Mouse (Mus musculus) kidney, postnatal 4 days (tissue): ENCODE results near the gene Serhl.
A peak's percentile ranks its signal among the peaks of the same experiment; 100 is the strongest.

Experiments used
- DNase-seq, 2 experiments: peaks; one replicate each; pipeline ENCODE4 v3.0.0; 2021; ENCODE audit warnings: mixed read lengths in 2 of 2

Gene Serhl

DNA sequence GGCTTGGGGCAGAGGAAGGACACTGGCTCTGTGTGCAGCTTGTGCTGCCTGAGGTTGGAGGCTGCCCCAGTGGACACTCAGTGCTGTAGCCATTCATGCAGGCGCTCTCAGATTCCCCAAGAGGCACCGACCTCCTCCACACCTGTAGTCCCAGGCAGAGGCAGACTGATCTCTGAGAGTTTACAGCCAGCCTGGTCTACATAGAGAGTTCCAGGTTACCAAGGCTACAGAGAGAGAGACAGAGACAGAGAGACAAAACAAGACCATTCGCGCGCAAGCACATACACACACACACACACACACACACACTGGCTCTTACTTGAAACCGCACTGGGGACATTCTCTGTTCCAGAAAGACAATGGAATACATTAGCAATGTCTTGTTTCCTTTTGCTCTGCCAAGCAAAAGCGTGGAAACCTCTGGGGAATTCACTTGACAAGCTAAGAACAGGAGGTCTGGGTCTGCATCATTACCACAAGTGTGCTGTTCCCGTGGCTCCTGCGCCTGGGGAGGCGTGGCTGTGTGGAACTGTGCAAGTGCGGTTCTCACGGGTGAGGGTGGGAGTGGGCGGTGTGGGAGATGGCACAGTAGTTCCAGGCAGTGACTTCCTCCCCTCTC, 5.2 kb upstream of the Serhl start:
- DNase-seq, result peak; percentile 47 to 63

DNA sequence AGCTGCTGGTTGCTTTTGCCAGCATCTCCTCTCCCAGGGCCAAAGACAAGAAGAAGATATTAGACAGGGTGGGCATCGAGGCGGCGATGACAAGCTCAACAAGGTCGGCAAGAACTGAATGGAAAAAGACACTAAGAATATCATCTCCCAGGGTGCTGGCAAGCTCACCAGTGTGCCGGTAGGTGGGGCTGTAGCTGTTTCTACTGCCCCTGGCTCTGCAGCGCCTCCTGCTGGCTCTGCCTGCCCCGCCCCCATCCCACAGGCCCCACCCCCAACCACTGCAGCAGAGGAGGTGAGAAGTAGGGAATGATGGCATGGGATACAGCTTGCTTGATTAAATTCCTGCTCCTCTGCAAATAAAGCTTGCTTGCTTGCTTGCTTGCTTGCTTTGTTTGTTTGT, 3.4 kb upstream of the Serhl start:
- DNase-seq, result peak; percentile 75 to 79

DNA sequence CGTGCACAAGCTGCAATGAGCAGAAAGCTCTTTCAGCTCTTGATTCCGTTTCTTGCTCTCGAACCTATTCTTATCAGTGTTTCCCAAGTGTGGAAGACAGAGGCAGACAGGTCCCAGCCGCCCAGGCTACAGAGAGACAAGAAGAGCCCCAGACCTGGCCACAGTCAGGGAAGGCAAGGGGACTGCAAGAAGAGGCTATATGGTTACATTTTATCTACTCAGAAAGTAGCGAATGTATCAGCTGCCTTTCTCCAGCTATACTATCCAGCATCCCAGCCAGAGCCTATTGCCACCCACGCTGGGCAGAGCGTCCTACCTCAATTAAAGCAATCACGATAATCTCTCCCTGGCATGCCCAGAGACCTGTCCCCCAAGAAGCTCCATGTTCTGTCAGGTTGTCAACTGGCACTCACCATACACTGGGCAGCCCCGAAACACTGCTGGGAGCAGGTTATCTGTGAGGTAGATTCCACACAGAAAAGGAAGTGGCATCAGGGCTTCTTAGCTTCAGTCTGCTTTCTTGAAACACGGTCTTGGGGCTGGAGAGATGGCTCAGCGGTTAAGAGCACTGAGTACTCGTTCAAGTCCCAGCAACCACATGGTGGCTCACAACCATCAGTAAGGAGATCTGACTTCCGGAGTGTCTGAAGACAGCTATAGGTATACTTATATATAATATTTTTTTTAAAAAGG, 2.5 kb upstream of the Serhl start:
- no peak for DNase-seq

DNA sequence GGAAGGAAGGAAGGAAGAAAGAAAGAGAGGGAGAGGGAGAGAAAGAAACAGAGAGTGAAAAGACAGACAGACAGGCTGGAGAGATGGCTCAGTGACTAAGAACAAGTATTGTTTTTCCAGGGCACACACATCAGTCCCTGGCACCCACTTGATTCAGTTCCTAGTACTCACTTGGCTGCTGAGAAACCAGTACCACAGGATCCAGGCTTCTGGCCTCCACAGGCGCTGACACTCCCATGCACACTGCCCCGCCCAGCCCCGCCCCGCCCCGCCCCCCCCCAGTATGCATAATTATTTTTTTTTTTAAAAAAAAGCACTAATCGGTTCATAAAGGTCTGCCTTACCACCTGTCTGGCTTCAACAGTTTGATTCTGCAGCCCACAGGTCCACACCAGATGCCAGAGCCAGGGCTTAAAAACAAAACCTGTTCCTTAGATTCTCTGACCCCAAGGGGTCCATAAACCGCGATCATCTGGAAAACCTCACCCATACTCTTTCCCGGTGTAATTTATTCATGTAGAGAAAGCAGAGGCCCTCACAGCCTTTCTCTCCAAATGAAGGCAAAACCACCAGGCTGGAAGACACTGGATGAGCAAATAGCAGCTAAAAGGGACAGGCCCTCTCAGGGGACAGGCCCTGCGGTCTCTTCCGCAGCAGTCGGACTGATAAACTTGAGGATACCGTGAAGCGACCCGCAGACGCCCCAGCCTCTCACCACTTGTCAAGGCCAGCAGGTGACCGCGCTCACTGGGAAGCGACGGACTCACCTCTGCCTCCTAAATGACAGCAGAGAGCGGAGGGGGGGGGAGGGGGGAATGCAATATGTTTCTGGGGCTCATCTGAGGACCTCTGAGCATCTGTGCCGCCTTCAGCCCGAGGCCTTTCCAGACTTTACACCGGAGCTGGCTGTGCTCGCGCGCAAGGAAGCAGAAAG, 544 bp upstream of the Serhl start:
- DNase-seq, result no peak

DNA sequence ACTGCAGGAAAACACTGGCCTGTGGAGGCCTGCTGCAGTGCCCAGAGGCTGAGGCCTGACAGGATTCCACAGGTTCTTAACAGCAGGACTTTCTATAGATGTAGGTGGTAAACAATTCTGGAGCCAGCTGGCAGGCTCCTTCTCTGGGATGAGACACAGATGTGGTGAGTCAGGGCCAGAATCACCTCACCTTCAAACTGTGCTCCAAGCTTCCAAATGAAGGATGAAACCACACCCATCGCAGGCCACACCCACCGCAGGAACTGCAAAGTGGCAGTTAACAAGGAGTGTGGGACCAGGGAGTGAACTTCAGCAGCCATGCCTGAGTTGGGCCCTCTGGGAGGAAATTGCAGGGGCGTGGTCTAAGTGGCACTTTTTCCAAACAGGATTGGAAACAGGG, 1.6 kb downstream of the Serhl start:
- no peak for DNase-seq

DNA sequence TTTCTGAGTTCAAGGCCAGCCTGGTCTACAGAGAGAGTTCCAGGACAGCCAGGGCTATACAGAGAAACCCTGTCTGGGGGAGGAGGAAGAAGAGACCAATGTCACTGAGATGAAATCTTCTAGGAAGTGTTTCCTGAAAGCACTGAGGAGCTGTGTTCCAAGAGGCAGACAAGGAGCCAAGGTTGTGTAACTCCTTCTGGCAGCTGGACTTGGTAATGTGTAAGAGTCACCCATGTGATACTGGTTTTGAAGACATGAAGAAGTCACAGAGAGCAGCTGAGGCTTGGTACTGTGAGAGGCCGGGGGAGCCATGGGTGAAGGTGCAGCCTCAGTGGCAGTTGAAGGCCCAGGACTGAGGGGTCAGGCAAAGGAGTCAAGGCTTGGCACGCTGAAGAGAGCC, 4.4 kb downstream of the Serhl start:
- no peak for DNase-seq

DNA sequence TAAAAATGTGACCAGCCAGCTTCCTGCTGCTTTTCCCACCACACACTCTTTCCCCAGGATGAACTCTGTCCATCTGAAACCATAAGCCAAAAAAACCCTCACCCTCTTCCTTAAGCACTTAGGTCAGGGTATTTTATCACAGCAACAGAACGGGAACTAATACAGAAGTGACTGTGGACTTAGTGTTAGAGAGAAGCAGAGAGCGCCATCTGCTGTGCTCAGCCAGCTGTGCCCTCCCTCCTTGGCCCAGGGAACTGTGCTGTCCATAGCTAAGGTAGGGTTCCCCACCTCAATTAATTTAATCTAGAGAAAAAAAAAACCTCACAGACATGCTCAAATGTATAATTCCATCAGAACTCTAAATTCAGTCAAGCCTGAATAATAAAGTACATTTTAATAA, 6.6 kb downstream of the Serhl start:
- DNase-seq, result peak; percentile 50 to 57

DNA sequence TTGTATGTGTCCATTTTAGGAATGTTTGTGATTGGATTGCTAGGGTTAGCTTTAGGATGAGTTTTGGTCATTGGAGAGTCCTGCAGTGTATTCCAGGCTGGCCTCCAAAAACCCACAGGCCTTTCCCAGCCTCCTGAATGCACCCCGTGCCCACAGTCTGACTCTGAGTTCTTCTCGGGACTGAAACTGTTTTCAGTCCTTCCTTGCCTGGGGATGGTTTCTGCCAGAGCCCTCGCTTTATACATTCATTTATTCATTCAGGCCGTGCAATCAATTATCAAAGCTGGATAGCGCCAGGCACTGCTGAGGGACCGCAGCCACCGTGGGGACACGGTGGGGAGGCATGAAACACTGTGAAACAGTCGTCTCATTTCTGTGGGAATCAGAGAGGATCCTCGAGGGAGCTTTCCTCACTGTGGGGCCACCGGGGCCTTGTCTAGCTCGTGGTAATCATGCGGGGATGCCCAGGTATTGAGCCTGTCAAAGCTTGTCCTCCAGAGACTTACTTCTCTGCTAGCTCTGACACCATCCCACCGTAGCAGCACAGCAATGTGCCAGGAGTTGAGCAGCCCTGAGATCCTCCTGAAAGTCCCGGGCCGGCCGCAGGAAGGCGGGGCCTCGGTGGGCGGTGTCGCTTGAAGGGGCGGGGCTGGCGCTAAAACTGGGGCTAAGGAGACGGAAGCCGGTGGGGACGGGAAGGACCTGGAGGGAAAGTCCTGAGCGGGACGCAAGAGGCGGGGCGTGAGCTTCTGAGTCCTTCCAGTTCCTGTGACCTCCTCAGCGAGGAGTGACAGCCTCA, 10.4 kb downstream of the Serhl start:
- DNase-seq, result peak; percentile 97

DNA sequence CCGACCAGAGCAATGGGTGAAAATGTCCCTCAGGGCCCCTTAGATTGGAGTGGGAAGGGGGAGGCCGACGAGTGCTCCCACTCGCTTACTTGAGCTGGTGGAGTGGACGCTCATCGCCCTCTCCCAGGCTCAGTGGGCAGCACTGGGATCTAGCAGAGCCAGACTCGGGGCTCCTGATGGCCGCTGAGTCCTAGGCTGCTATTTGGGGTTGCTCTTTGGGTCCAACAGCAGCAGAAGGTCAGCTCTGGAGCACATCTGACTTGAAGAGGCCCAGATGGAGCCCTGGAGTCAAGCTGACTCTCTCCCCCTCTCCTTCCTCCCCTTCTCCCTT, 11.0 kb downstream of the Serhl start:
- DNase-seq, result no peak

DNA sequence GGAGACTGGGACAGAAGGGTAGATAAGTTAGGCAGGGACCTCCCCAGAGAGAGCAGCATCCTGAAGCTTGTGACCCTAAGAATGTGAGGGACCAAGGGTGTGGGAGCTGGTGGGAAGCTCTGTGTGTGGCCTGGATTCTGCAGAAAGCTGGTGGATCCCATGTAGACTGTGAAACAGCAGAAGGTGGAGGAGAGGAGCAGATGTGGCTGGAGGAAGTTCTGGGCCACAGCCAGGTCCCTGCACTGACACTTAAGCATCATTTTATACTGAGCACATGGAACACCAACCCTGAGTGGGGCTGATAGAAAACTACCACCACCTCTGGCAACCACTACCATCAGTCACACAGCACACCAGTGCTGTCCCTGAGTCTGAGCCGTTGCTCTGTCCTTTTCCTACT, 13.8 kb downstream of the Serhl start:
- DNase-seq, result no peak

DNA sequence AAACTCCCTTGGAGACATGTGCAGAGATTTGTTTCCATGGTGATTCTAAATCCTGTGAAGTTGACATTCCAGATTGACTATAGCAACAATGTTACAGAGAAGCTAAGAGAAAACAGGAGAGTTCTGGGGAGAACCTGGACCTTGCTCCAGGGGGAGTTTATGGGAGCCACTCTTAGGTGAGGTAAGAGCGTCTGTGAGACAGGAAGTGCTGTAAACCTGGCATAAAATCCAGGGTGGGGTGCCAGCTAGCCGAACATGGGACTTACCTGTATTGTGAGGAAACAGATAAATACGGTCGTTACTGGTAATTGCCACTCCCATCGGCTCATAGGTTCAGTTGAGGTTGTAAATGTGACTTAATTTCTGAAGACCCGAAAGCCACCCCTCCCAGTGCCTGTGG, 17.1 kb downstream of the Serhl start:
- DNase-seq, result no peak

DNA sequence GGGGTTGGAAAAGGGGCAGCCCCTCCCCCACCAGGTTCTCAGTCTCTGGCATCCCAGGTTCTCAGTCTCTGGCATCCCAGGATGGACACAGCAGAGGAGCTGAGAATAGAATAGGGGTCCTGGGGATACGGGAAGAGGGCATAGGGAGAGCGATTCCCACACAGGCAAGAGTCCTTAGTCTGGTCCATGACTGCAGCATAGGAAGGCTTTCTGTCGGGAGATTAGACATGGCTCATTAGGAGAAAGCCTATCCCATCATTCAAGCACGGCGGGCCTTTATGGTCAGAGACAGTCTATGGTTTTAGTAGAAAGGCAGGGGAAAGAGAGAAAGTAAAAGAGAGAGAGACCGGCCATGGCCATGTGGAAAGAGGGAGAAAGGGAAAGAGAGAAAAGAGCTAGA, 18.5 kb downstream of the Serhl start:
- DNase-seq, result no peak

DNA sequence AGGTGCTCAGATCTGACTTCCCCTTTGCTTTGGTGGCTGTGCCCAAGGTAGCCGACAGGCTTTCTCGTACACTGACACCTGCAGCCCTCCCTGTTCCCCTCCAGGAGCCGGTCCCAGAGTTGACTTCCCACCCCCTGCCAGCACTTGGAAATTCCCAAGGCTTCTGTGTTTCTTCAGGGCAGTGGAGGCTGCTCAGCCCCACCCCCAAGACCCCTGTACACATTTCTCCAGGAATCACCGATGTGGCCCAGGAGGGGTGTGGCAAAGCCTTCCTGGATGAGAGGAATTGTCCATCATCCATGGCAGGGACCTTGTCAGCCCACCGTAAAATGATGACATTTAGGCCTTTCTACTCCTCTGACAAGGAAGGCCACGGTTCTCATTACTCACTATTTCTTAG, 22.0 kb downstream of the Serhl start:
- no peak for DNase-seq

DNA sequence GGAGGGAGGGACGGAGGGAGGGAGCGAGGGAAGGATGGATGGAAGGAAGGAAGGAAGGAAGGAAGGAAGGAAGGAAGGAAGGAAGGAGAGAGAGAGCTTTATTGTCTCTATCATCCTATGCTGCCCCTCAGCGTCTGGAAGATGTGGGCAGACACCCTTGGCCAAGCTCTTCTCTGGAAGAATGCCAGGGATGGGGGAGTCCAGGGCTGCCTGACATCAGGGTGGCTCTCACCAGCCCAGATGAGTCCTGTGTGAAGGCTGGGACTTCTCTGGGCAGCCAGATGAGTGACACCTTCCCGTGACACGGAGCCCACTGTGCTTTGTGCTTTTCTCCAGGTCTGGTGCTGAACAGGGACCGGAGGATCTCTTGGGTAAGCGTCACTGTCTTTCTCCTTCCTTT, 22.6 kb downstream of the Serhl start:
- DNase-seq, result no peak

DNA sequence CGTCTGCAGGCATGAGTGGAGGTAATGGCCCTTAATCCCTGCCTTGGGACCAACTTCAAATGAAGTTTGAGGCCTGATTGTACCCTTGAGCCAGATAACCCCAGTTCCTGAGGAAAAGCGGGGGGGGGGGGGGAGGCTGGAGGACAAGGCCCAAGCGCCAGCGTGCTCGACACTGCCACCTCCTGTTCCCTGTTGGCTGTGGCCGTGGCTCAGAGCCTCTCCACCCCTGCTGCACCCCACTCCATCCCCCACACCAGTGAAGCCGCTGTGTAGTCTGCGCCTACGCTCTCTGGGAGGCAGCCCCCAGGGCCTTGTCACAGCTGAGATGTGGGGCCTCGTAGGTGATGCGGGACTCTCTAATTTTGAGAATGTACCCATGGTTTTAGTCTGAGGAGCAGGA, 23.6 kb downstream of the Serhl start:
- peak; percentile 89 to 90 for DNase-seq

DNA sequence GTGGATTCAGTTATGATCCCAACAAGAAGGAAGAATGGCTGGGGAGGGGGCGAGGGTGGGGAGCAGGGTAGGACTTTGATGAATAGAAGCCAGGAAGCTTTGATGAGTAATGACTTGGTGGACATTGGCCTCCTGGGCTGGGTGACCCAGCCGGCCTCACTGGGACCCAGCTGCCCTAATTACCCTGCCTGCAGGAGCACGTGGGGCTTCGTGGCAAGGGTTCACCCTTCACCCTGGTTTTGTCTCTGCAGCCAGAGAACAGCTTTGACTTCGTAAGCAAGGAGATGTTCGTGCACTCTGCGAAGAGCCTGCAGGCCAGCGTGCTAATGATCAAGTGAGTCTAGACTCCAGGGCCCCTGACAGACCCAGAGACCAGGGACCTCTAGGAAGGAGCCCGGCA, 24.8 kb downstream of the Serhl start:
- no peak for DNase-seq

DNA sequence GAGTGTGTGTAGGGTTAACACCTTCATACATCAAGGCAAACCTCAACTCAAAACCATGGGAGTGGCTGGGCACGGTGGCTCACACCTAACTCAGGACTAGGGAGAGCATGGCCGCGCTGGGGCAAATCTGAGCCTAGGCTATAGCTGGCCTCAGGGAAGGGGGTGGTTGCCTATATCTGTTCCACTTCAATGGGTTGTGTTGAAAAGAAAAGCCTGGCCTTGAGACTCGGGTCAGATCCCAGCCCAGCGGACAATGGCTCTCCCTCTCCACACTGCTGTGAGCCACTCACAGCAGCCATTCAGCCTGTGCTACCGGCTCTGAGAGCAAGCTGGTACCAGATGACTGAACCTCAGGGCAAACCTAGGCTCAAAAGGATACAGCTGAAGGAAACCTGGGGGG, 25.8 kb downstream of the Serhl start:
- DNase-seq, result no peak

DNA sequence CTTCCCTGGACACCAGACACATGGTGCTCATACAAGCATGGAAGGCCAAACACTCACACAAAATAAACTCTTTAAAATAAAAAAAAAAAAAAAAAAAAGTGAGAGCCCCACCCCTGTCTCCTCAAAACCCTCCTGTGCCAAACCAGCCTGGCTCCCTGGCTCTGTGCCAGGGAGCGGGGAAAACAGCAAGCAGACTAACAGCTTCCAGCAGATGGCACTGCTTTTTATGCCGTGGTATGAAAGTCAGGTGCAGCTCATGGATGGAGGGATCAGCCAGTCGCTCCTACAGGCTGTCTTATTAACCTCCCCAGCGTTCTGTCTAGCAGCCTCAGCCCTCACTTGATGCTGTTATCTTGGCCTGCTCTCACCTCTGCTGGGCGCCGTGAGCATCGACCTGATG, 29.1 kb downstream of the Serhl start:
- peak; percentile 62 to 75 for DNase-seq

DNA sequence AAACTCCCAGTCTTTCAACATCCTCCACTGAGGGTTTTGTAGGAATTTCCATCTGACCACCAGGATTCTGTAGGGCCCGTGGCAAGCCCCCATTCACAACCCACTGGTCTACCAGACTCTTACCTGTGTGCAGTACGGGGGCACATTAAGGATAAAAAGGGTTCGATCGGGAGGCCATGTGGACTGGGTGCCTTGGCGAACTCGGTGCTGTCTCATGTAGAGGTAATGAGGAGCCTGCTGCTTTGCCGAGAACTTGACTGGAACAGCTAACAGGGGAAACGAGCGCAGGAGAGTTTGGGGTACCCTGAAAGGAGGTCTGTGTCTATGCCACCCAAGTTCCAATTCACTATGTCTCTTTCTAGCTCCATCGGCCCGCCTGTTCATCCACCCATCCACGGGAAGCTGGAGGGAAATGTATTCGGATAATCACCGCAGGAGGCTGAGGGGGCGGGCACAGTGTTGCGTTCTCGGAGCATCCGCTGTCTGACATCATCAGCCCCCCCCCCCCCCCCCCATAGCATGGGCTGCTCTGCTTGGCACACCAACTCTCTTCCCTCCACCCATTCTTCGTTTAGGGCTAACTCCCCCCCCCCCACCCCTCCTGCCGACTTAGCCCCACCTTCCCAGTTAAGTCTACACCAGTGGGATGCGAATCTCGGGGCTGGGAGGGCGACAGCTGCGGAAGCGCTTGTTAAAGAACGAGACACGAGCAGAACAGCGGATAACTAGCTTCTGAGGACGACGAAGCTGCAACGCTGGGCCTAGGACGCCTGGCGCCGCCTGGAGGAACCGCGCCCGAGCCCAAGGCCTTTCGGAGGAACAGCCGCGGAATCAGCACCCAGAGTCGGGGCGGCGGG, 32.6 kb downstream of the Serhl start:
- DNase-seq, result peak; percentile 62 to 74

DNA sequence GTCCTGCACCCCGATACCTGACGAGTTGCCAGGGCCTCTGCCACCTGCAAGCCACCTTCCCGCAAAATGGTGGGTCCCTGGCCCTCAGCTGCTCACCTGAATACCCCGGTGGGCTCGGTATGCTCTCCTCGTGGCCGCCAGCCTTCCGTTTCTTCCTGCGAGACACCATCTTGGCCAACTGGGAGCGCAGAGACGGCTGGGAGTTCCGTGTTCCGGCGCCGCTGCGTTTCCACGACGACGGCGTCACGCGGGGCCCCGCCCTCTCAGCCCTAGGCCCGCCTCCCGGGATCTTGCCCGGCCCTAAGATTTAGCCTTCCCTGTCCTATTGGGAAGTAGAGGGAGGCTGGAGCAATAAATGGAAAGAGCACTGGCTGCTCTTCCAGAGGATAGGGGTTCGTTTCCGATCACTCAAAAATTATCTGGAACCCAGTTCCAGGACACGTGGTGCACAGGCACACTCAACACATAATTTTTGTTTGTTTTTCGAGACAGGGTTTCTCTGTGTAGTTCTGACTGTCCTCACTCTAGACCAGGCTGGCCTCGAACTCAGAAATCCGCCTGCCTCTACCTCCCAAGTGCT, 33.4 kb downstream of the Serhl start, which contains the start of gene Rrp7a:
Gene Rrp7a (minus strand): TSS at position 236 of the 580 bp plus-strand sequence.
- peak; percentile 95 to 96 for DNase-seq

DNA sequence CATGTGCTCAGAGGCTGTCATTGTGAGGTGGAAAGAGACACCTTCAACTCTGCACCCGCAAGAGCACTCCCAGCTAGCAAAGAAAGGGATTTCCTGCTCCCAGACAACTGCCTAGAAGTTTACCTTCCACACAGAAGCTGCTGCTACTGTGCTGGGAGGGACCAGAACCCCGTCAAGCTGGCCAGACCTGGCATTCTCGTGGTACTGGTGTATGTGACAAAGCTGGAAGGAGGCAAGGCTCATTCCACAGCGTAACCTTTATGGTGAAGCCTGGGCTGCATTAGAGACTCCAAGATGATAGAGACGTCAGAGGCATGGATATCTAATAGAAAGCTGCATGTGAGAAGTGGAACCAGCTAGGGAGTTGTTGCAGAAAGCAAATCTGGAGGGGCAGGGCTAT, 35.3 kb downstream of the Serhl start:
- DNase-seq, result no peak

DNA sequence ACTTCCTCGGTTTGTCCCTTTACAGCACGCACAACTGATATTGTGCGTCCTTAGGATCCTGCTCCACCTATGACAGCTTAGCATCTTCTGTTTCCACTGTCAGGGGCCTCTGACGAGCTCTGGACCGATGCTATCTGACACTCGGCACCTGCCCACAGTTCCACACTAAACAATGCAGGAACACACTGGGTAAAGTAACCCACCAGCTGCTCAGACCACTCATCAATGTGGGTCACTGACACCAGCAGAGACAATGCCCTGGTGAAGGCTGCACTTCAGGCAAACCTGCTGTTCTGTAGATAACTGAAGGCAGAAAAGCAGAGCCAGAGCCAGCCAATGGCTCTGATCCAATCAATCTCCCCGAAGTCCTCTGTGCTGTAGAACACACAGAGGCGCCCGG, 37.3 kb downstream of the Serhl start:
- no peak for DNase-seq
